Mouse (Mus musculus) heart, adult 8-10 months (tissue): ENCODE data around the gene P4ha2. TPM values are rescaled to one million over a fixed set of nuclear protein-coding genes. Genes with fewer than 3 reads are reported as not detected.

Experiments
- DNase-seq: peaks from one replicate; pipeline ENCODE4 v3.0.0; 2022; ENCODE audit warnings: low spot score
- total RNA-seq, 4 experiments: library from RNA; stranded (reverse); gene quantifications; 2 replicates each; pipeline ENCODE4 v1.2.4; 2022

P4ha2 gene
- total RNA-seq, 4 experiments from 2014 or later, result 57.4 to 71.1 (median 64.1) TPM

- DNase-seq, result no peak
Observed at GRCm38 (mm10) chr11:54107239-54107638, 7.3 kb downstream of the P4ha2 start.

GRCm38 (mm10) chr11:54108131-54108530 is 8.2 kb downstream of the P4ha2 start:
- DNase-seq, result no peak

GRCm38 (mm10) chr11:54108894-54109293 is 9.0 kb downstream of the P4ha2 start:
- peak; percentile 73 for DNase-seq

- no peak for DNase-seq
Observed at GRCm38 (mm10) chr11:54111291-54111690, 11.4 kb downstream of the P4ha2 start.

GRCm38 (mm10) chr11:54111976-54112741 is 12.3 kb downstream of the P4ha2 start:
- DNase-seq, result peak; percentile 69

- DNase-seq, result peak; percentile 97
Observed at GRCm38 (mm10) chr11:54112920-54113319, 13.0 kb downstream of the P4ha2 start.

GRCm38 (mm10) chr11:54113352-54113751 is 13.5 kb downstream of the P4ha2 start:
- no peak for DNase-seq

- no peak for DNase-seq
Observed at GRCm38 (mm10) chr11:54114746-54115145, 14.9 kb downstream of the P4ha2 start.

GRCm38 (mm10) chr11:54115301-54115700 is 15.4 kb downstream of the P4ha2 start:
- DNase-seq, result no peak

GRCm38 (mm10) chr11:54115911-54116310 is 16.0 kb downstream of the P4ha2 start:
- no peak for DNase-seq

- DNase-seq, result no peak
Observed at GRCm38 (mm10) chr11:54116406-54116805, 16.5 kb downstream of the P4ha2 start.

GRCm38 (mm10) chr11:54117096-54117495 is 17.2 kb downstream of the P4ha2 start:
- no peak for DNase-seq

GRCm38 (mm10) chr11:54119126-54119525 is 19.2 kb downstream of the P4ha2 start:
- no peak for DNase-seq

GRCm38 (mm10) chr11:54119740-54120360 is 20.0 kb downstream of the P4ha2 start:
- no peak for DNase-seq

GRCm38 (mm10) chr11:54122416-54123264 is 22.7 kb downstream of the P4ha2 start:
- peak; percentile 85 for DNase-seq

- no peak for DNase-seq
Observed at GRCm38 (mm10) chr11:54125982-54126648, 26.2 kb downstream of the P4ha2 start.

- no peak for DNase-seq
Observed at GRCm38 (mm10) chr11:54126654-54127374, 26.9 kb downstream of the P4ha2 start.

- DNase-seq, result no peak
Observed at GRCm38 (mm10) chr11:54127397-54127796, 27.5 kb downstream of the P4ha2 start.

GRCm38 (mm10) chr11:54129955-54130354 is 30.1 kb downstream of the P4ha2 start:
- DNase-seq, result no peak

- no peak for DNase-seq
Observed at GRCm38 (mm10) chr11:54130721-54131120, 30.8 kb downstream of the P4ha2 start.

GRCm38 (mm10) chr11:54132290-54132689 is 32.4 kb downstream of the P4ha2 start:
- DNase-seq, result no peak
